Mouse (Mus musculus): ENCODE results near the gene Lrrc29. TPM values are rescaled to one million over a fixed set of nuclear protein-coding genes. Genes with fewer than 3 reads are reported as not detected.

The Lrrc29 gene
- polyA plus RNA-seq, 1 experiment from 2014 or later, result 0.83 TPM

- H3K4me3 ChIP-seq (ENCODE audit: low read depth, low read length), result no peak overlapping the region
- no peak overlapping the region for H3K4me2 ChIP-seq (ENCODE audit: low read depth, low read length)
- no peak overlapping the region for H3K9ac ChIP-seq (replicated peaks; ENCODE audit: low read length)
- peaks cover 7% of the 10 kb centered on the region for H3K4me1 ChIP-seq (ENCODE audit: control insufficient read depth, insufficient read depth, low read length)
- H3K27ac ChIP-seq (replicated peaks; ENCODE audit: low read depth, low read length), result no peak overlapping the region
- H3K36me3 ChIP-seq (replicated peaks; ENCODE audit: control insufficient read depth, insufficient read depth, low read depth, low read length), result no peaks in the 10 kb centered on the region; the same call in 1 of the 2 replicates
- peaks cover 43% of the 10 kb centered on the region for H3K27me3 ChIP-seq (ENCODE audit: control insufficient read depth, insufficient read depth, low read length)
- no peaks in the 10 kb centered on the region for H3K9me3 ChIP-seq (replicated peaks; ENCODE audit: control insufficient read depth, low read length)
- ATAC-seq (replicated peaks; ENCODE audit: insufficient number of reproducible peaks, low FRiP score, low TSS enrichment, low read depth) (no peak), DNase-seq (ENCODE audit: low spot score) (no peak)
- 67% methylated on average over 3 of the region's 3 CpGs for WGBS
These were observed 45.5 kb downstream of the Lrrc29 start for GRCm38 (mm10) chr8:105280567-105280966.

GRCm38 (mm10) chr8:105278911-105279334 lies 47.2 kb downstream of the Lrrc29 start:
- Histone ChIP-seq H3K4me1 (ENCODE audit: control insufficient read depth, insufficient read depth, low read length) (peaks cover 8% of the 10 kb centered on the region), H3K27me3 (ENCODE audit: control insufficient read depth, insufficient read depth, low read length) (peaks cover 57% of the 10 kb centered on the region), H3K27ac (replicated peaks; ENCODE audit: low read depth, low read length) (no peak overlapping the region), H3K9ac (replicated peaks; ENCODE audit: low read length) (no peak overlapping the region), H3K4me3 (ENCODE audit: low read depth, low read length) (no peak overlapping the region), H3K36me3 (replicated peaks; ENCODE audit: control insufficient read depth, insufficient read depth, low read depth, low read length) (no peaks in the 10 kb centered on the region; the same call in 1 of the 2 replicates), H3K4me2 (ENCODE audit: low read depth, low read length) (no peak overlapping the region), H3K9me3 (replicated peaks; ENCODE audit: control insufficient read depth, low read length) (no peaks in the 10 kb centered on the region)
- ATAC-seq (replicated peaks; ENCODE audit: insufficient number of reproducible peaks, low FRiP score, low TSS enrichment, low read depth) (peak; percentile 27), DNase-seq (ENCODE audit: low spot score) (no peak)
- WGBS, result 2% methylated on average over 28 of the region's 28 CpGs

- H3K4me3 ChIP-seq (ENCODE audit: low read depth, low read length), result peak overlapping the region; percentile 30
- no peak overlapping the region for H3K27ac ChIP-seq (replicated peaks; ENCODE audit: low read depth, low read length)
- DNase-seq (ENCODE audit: low spot score) (peak; percentile 66), ATAC-seq (replicated peaks; ENCODE audit: insufficient number of reproducible peaks, low FRiP score, low TSS enrichment, low read depth) (peak; percentile 45)
- peak overlapping the region; percentile 71 for H3K4me2 ChIP-seq (ENCODE audit: low read depth, low read length)
- peaks cover 8% of the 10 kb centered on the region for H3K4me1 ChIP-seq (ENCODE audit: control insufficient read depth, insufficient read depth, low read length)
- no peaks in the 10 kb centered on the region for H3K9me3 ChIP-seq (replicated peaks; ENCODE audit: control insufficient read depth, low read length)
- no peaks in the 10 kb centered on the region; the same call in 1 of the 2 replicates for H3K36me3 ChIP-seq (replicated peaks; ENCODE audit: control insufficient read depth, insufficient read depth, low read depth, low read length)
- 2% methylated on average over 30 of the region's 30 CpGs for WGBS
- H3K27me3 ChIP-seq (ENCODE audit: control insufficient read depth, insufficient read depth, low read length), result peaks cover 76% of the 10 kb centered on the region
- H3K9ac ChIP-seq (replicated peaks; ENCODE audit: low read length), result 0 out of 2 replicates have a peak overlapping the region, but pooled peaks have one; percentile 30
These were observed 49.6 kb downstream of the Lrrc29 start for GRCm38 (mm10) chr8:105276292-105277120.

- ATAC-seq (replicated peaks; ENCODE audit: insufficient number of reproducible peaks, low FRiP score, low TSS enrichment, low read depth) (no peak), DNase-seq (ENCODE audit: low spot score) (no peak)
- peaks cover 8% of the 10 kb centered on the region for H3K4me1 ChIP-seq (ENCODE audit: control insufficient read depth, insufficient read depth, low read length)
- peak within 1 kb of the TSS; percentile 30 for H3K4me3 ChIP-seq (ENCODE audit: low read depth, low read length)
- H3K4me2 ChIP-seq (ENCODE audit: low read depth, low read length), result peak within 1 kb of the TSS; percentile 71
- 0 out of 2 replicates have a peak within 1 kb of the TSS, but pooled peaks have one; percentile 30 for H3K9ac ChIP-seq (replicated peaks; ENCODE audit: low read length)
- peaks cover 82% of the 10 kb centered on the region for H3K27me3 ChIP-seq (ENCODE audit: control insufficient read depth, insufficient read depth, low read length)
- H3K9me3 ChIP-seq (replicated peaks; ENCODE audit: control insufficient read depth, low read length), result no peaks in the 10 kb centered on the region
- no peaks in the 10 kb centered on the region for H3K36me3 ChIP-seq (replicated peaks; ENCODE audit: control insufficient read depth, insufficient read depth, low read depth, low read length)
- 3% methylated on average over 10 of the region's 10 CpGs for WGBS
- no peak within 1 kb of the TSS for H3K27ac ChIP-seq (replicated peaks; ENCODE audit: low read depth, low read length)
These were observed 50.2 kb downstream of the Lrrc29 start, which contains the start of gene Nol3 for GRCm38 (mm10) chr8:105275840-105276239. Nol3 (plus strand) TSS chr8:105276140.

- Histone ChIP-seq H3K4me3 (ENCODE audit: low read depth, low read length) (peak overlapping the region; percentile 30; the same call in 1 of the 2 replicates), H3K9ac (replicated peaks; ENCODE audit: low read length) (no peak overlapping the region), H3K36me3 (replicated peaks; ENCODE audit: control insufficient read depth, insufficient read depth, low read depth, low read length) (no peaks in the 10 kb centered on the region), H3K27ac (replicated peaks; ENCODE audit: low read depth, low read length) (no peak overlapping the region), H3K4me2 (ENCODE audit: low read depth, low read length) (no peak overlapping the region), H3K9me3 (replicated peaks; ENCODE audit: control insufficient read depth, low read length) (no peaks in the 10 kb centered on the region), H3K4me1 (ENCODE audit: control insufficient read depth, insufficient read depth, low read length) (peaks cover 8% of the 10 kb centered on the region), H3K27me3 (ENCODE audit: control insufficient read depth, insufficient read depth, low read length) (peaks cover 87% of the 10 kb centered on the region)
- WGBS, result 6% methylated on average over 10 of the region's 11 CpGs
- DNase-seq (ENCODE audit: low spot score), result no peak
- ATAC-seq (replicated peaks; ENCODE audit: insufficient number of reproducible peaks, low FRiP score, low TSS enrichment, low read depth), result no peak
These were observed 50.7 kb downstream of the Lrrc29 start for GRCm38 (mm10) chr8:105275387-105275786.

GRCm38 (mm10) chr8:105270916-105271186 lies 55.2 kb downstream of the Lrrc29 start:
- WGBS, result 2% methylated on average over 11 of the region's 11 CpGs
- H3K9me3 ChIP-seq (replicated peaks; ENCODE audit: control insufficient read depth, low read length), result no peaks in the 10 kb centered on the region
- peaks cover 6% of the 10 kb centered on the region for H3K4me1 ChIP-seq (ENCODE audit: control insufficient read depth, insufficient read depth, low read length)
- no peak overlapping the region for H3K9ac ChIP-seq (replicated peaks; ENCODE audit: low read length)
- peaks cover 90% of the 10 kb centered on the region for H3K27me3 ChIP-seq (ENCODE audit: control insufficient read depth, insufficient read depth, low read length)
- no peak overlapping the region for H3K27ac ChIP-seq (replicated peaks; ENCODE audit: low read depth, low read length)
- H3K4me3 ChIP-seq (ENCODE audit: low read depth, low read length), result no peak overlapping the region
- DNase-seq (ENCODE audit: low spot score) (no peak), ATAC-seq (replicated peaks; ENCODE audit: insufficient number of reproducible peaks, low FRiP score, low TSS enrichment, low read depth) (no peak)
- H3K4me2 ChIP-seq (ENCODE audit: low read depth, low read length), result no peak overlapping the region; the same call in 1 of the 2 replicates
- no peaks in the 10 kb centered on the region for H3K36me3 ChIP-seq (replicated peaks; ENCODE audit: control insufficient read depth, insufficient read depth, low read depth, low read length)

- Histone ChIP-seq H3K27me3 (ENCODE audit: control insufficient read depth, insufficient read depth, low read length) (peaks cover 89% of the 10 kb centered on the region), H3K36me3 (replicated peaks; ENCODE audit: control insufficient read depth, insufficient read depth, low read depth, low read length) (no peaks in the 10 kb centered on the region), H3K4me2 (ENCODE audit: low read depth, low read length) (peak overlapping the region; percentile 72), H3K4me3 (ENCODE audit: low read depth, low read length) (peak overlapping the region; percentile 41), H3K27ac (replicated peaks; ENCODE audit: low read depth, low read length) (no peak overlapping the region), H3K9me3 (replicated peaks; ENCODE audit: control insufficient read depth, low read length) (no peaks in the 10 kb centered on the region), H3K9ac (replicated peaks; ENCODE audit: low read length) (no peak overlapping the region; the same call in 1 of the 2 replicates), H3K4me1 (ENCODE audit: control insufficient read depth, insufficient read depth, low read length) (peaks cover 2% of the 10 kb centered on the region; the same call in 1 of the 2 replicates)
- WGBS, result 2% methylated on average over 39 of the region's 39 CpGs
- ATAC-seq (replicated peaks; ENCODE audit: insufficient number of reproducible peaks, low FRiP score, low TSS enrichment, low read depth) (no peak), DNase-seq (ENCODE audit: low spot score) (no peak)
These were observed 55.8 kb downstream of the Lrrc29 start for GRCm38 (mm10) chr8:105270101-105270915.

Data from embryonic facial prominence, embryonic 11.5 days (tissue).